Mouse (Mus musculus): ENCODE measurements around the gene Ninl.

- TF ChIP-seq POLR2A (IDR thresholded peaks at IDR 0.05; ENCODE audit: low read depth, low read length), result no peak
- no peak for TF ChIP-seq CTCF (IDR thresholded peaks at IDR 0.05; ENCODE audit: extremely low read depth, insufficient read length, insufficient replicate concordance, low read depth, low read length)
Observed at GRCm38 (mm10) chr2:150885814-150886213, 153.4 kb downstream of the Ninl start.
